Mouse (Mus musculus) cerebellum, adult 2 months (tissue): ENCODE measurements around the gene Trim11. TPM values are rescaled to one million over a fixed set of nuclear protein-coding genes. Genes with fewer than 3 reads are reported as not detected.

Source experiments
- DNase-seq, 2 experiments: peaks; one replicate each; pipeline ENCODE4 v3.0.0; 2021
- H3K27ac ChIP-seq: fragments of 200-500 bp; 2 replicates; pipeline ENCODE4 v1.5.1; 2012; ENCODE audit warnings: low read length, control low read depth, inconsistent platforms; ENCODE audit not compliant: insufficient read depth
- H3K27me3 ChIP-seq: fragments of 200-500 bp; 2 replicates; pipeline ENCODE4 v1.6.1; 2012; ENCODE audit warnings: inconsistent platforms, mild to moderate bottlenecking, low read length, moderate library complexity; ENCODE audit not compliant: control insufficient read depth, insufficient read depth
- H3K4me1 ChIP-seq: fragments of 200-500 bp; 2 replicates; pipeline ENCODE4 v1.6.1; 2011; ENCODE audit warnings: low read length; ENCODE audit not compliant: control insufficient read depth, insufficient read depth
- H3K4me3 ChIP-seq: fragments of 200-500 bp; replicated peaks from 2 replicates; pipeline ENCODE3; 2011; ENCODE audit warnings: mild to moderate bottlenecking, low read depth, low read length, control low read depth; ENCODE audit not compliant: insufficient read depth
- CTCF ChIP-seq: fragments of 200-500 bp; IDR thresholded peaks from 2 replicates; pipeline ENCODE4 v1.5.1; 2011; ENCODE audit warnings: low read depth, mild to moderate bottlenecking, control low read depth, low read length, moderate library complexity, borderline replicate concordance; ENCODE audit not compliant: insufficient read depth
- POLR2A ChIP-seq: fragments of 200-500 bp; IDR thresholded peaks from 2 replicates; pipeline ENCODE4 v1.6.1; 2011; ENCODE audit warnings: low read length, control low read depth, borderline replicate concordance; ENCODE audit not compliant: insufficient read depth
- WGBS: fragments of 180-500 bp; shearing (Covaris S2); methylation state at CpG from one replicate; pipeline ENCODE4 v1.1.7; 2018; 5-methylcytosine and 5-hydroxymethylcytosine counted together
- polyA plus RNA-seq: library from polyadenylated mRNA; depleted of rRNA; stranded (reverse); fragments of >200 nt; gene quantifications from 2 replicates; pipeline ENCODE4 v1.2.3, GENCODE M21; 2012

Gene Trim11
- polyA plus RNA-seq, 1 experiment, result 25.3 TPM

DNA sequence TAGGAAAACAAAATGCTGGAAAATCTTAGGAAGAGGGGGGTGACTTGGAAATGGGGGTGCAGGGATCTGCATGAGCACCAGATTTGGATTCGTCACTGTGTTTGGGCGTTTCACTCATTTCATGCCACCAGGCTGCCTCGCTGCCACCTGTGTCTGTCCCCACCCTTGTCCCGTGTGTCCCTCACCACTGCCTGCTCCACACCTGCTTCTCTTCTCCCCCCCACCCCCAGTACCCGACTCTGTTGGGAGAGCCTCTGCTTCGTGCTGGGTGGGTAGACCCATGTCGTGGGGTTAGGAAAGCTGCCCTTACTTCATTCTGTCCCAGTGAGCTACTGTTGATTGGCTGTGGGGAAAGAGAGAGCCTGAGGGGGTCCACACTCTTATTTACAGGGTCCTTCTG is 6.8 kb downstream of the Trim11 start:
- H3K4me3 ChIP-seq, result no peak overlapping the region
- no peak for DNase-seq
- H3K27me3 ChIP-seq, result no peaks in the 10 kb centered on the region
- H3K27ac ChIP-seq, result no peak overlapping the region
- no peak for TF ChIP-seq POLR2A
- peaks cover 20% of the 10 kb centered on the region for H3K4me1 ChIP-seq
- WGBS, result 93% methylated on average over 7 of the region's 7 CpGs

DNA sequence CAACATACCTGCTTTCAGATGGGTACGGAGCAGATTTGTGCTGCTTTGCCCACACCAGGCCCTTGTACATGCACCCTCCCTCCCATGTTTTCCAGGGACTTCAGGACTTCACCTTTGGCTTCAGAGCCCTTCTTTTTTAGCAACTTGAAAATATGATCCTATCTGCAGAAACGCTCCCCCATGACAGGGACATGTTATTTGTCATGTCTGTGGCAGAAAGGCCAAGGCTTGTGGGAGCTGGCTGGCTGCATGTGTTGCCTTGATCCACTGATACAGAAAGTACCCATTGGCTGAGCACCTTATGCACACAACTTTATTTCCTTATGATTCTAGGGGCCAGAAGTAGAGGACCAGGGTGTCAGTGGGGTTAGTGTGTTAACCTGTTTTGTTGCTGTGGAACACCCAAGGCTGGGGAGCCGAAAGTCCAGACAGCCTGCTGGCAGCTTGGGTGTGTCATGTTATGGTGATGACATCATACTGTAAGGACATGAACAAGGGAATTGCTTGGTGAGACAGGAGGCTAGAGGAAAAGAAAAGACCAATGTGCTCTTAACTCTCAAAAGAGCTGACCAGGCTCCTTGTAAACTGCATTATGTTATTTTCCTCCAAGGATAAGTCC is 7.5 kb downstream of the Trim11 start:
- H3K4me1 ChIP-seq, result peaks cover 18% of the 10 kb centered on the region
- DNase-seq, result no peak
- H3K4me3 ChIP-seq, result no peak overlapping the region
- H3K27ac ChIP-seq, result no peak overlapping the region
- H3K27me3 ChIP-seq, result no peaks in the 10 kb centered on the region
- 87% methylated on average over 3 of the region's 3 CpGs for WGBS
- TF ChIP-seq POLR2A (no peak), CTCF (no peak)

- Histone ChIP-seq H3K4me3 (no peak overlapping the region), H3K27me3 (no peaks in the 10 kb centered on the region), H3K27ac (no peak overlapping the region), H3K4me1 (no peaks in the 10 kb centered on the region; the same call in none of the 2 replicates)
- DNase-seq, result no peak
- TF ChIP-seq CTCF (no peak), POLR2A (no peak)
- WGBS, result 95% methylated on average over 4 of the region's 4 CpGs
Measured at GRCm38 (mm10) chr11:58989166-58989565, 11.3 kb downstream of the Trim11 start.

DNA sequence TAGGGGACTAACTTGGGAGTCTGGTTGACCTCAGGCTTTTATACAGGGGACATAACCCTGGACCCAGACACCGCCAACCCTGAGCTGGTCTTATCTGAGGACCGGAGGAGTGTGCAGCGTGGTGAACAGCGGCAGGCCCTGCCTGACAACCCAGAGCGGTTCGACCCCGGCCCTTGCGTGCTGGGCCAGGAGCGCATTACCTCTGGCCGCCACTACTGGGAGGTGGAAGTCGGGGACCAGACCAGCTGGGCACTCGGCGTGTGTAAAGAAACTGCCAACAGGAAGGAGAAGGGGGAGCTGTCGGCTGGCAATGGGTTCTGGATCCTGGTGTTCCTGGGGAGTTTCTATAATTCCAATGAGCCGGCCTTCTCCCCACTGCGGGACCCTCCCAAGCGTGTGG is 12.2 kb downstream of the Trim11 start:
- no peaks in the 10 kb centered on the region for H3K27me3 ChIP-seq
- WGBS, result 73% methylated on average over 17 of the region's 17 CpGs

DNA sequence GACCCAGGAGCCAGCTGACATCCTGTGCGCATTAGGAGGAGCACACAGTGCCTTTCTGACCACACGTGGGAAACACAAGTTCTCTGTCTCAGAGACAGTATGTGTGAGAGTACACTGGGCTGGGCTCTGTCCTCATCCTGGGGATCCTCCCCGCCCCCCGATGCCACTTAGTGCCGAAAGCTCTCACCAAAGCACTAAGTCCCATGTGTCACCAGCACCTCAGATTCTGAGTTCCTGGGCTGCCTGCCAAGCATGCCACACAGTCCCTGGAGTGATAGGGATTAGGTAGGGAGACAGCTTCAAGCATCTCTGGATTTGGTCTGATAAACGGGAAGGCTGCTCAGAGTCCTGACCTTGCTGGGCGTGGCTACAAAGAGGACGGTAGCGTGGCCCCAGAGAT is 12.9 kb downstream of the Trim11 start:
- 70% methylated on average over 9 of the region's 9 CpGs for WGBS
- no peak overlapping the region for H3K27ac ChIP-seq
- H3K4me3 ChIP-seq, result no peak overlapping the region
- H3K27me3 ChIP-seq, result no peaks in the 10 kb centered on the region
- no peak for TF ChIP-seq CTCF
- no peaks in the 10 kb centered on the region; the same call in none of the 2 replicates for H3K4me1 ChIP-seq
- DNase-seq, result no peak

More for the DNA sequence above, 12.2 kb downstream of the Trim11 start:
- Histone ChIP-seq H3K27ac (no peak overlapping the region), H3K4me3 (no peak overlapping the region), H3K4me1 (no peaks in the 10 kb centered on the region; the same call in none of the 2 replicates)
- no peak for DNase-seq
- no peak for TF ChIP-seq CTCF
- no peak for TF ChIP-seq POLR2A

DNA sequence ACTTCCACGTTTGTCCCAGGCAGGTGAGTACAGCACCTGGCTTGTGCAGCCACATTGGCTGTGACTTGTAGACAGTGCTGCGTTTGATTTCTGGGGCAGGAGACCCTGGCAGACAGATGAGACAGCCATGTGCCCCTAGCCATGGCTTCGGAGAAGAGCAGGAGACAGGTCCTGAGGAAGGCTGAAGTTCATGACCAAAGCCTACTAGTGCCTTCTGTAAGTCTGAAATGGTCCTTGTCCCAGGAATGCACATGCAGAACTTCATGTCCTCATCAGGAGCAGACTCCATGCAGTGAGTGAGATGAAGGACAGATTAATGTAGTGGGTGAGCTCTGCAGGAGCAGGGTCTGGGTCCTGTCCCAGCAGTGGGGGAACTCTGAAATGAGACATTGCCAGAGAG is 14.0 kb downstream of the Trim11 start:
- Histone ChIP-seq H3K27me3 (no peaks in the 10 kb centered on the region), H3K4me3 (no peak overlapping the region), H3K4me1 (no peaks in the 10 kb centered on the region), H3K27ac (no peak overlapping the region)
- TF ChIP-seq CTCF (no peak), POLR2A (no peak)
- 82% methylated on average over 3 of the region's 3 CpGs for WGBS
- DNase-seq, result no peak

GRCm38 (mm10) chr11:58993091-58993670 is 15.3 kb downstream of the Trim11 start:
- H3K27ac ChIP-seq, result no peak overlapping the region
- no peak for TF ChIP-seq CTCF
- TF ChIP-seq POLR2A, result no peak
- WGBS, result 80% methylated on average over 6 of the region's 6 CpGs
- H3K4me1 ChIP-seq, result no peaks in the 10 kb centered on the region
- no peaks in the 10 kb centered on the region for H3K27me3 ChIP-seq
- H3K4me3 ChIP-seq, result no peak overlapping the region
- no peak for DNase-seq

DNA sequence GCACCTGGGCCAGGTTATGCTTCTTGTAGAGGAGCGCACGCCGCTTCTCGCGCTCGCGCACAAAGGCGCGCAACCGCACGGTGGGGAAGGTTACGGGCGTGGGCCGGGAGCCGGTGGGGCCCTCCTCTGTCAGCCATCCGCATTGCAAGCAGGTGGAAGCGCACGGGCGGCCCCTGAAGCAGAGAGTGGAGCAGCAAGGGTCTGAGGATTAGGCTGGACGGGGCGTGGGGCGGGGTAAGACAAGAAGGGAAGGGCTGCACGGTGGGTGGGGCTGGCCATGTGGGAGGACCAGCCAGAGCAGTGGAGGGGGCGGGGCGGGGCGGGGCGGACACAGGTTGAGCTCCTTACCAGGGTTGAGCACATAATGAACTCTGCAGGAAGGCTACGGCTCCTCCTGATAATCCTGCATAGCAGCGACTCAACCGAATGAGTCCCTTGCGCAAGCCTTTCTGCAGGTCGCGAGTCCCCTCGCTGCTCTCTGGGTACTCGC is 16.5 kb downstream of the Trim11 start:
- Histone ChIP-seq H3K27ac (no peak overlapping the region), H3K4me1 (no peaks in the 10 kb centered on the region), H3K4me3 (peak overlapping the region; percentile 52), H3K27me3 (no peaks in the 10 kb centered on the region)
- WGBS, result 2% methylated on average over 31 of the region's 35 CpGs
- TF ChIP-seq CTCF (peak; percentile 49; the same call in 1 of the 2 replicates), POLR2A (no peak)
- DNase-seq, result peak; percentile 41 to 51
